ENCODE assay signal across 22 mouse cellular contexts in genomic region chr17:44479491-44479890, GRCm38 (mm10).
DNase-seq lines count a peak whose midpoint lies in the region; ATAC-seq and TF ChIP-seq lines count a peak whose summit lies in the region.
"Had no signal": no experiment of that assay in that cellular context is flagged by ENCODE, and none has a peak within 500 bp of the region (broad histone marks: within the 10 kb centered on the region; RNA-seq: fewer than 3 reads in every experiment).

No protein-coding gene starts in this region.

- WGBS in hindbrain, postnatal 0 days: 63% methylated on average over 4 of the region's 4 CpGs
- WGBS in hindbrain, embryonic 12.5 days: 79% methylated on average over 4 of the region's 4 CpGs

- no peak for TF ChIP-seq POLR2A in CH12.LX (IDR thresholded peaks at IDR 0.05; ENCODE audit: low read depth, low read length)

- no peak for ATAC-seq in hindbrain, postnatal 0 days
- no peak for ATAC-seq in hindbrain, embryonic 12.5 days (ENCODE audit: low FRiP score)
- ATAC-seq: forebrain, embryonic 14.5 days; forebrain, embryonic 16.5 days; Patski had no signal

- no peaks in the 10 kb centered on the region for H3K4me1 ChIP-seq in hindbrain, postnatal 0 days (ENCODE audit: insufficient read depth, low read length)
- H3K4me1 ChIP-seq in hindbrain, embryonic 12.5 days: no peaks in the 10 kb centered on the region; the same call in 1 of the 2 replicates
- H3K4me1 ChIP-seq in CH12.LX (ENCODE audit: control insufficient read depth in 1 of 2, insufficient read depth in 2 of 2): peaks cover 39 to 53% of the 10 kb centered on the region in 2 experiments
- H3K4me1 ChIP-seq: embryonic facial prominence, embryonic 15.5 days; forebrain, embryonic 12.5 days had no signal

- no peak for TF ChIP-seq EP300 in CH12.LX (IDR thresholded peaks at IDR 0.05; ENCODE audit: low read length)

- dilution Hi-C loops in CH12.LX (cut with MboI; ENCODE audit: extremely low pct_ligation_motif_present, extremely low pct_unique_long_range_greater_than_20kb, low sequenced_read_pairs): no loop called here

- H3K36me3 ChIP-seq in hindbrain, postnatal 0 days (ENCODE audit: insufficient read depth, low read length): no peaks in the 10 kb centered on the region
- H3K36me3 ChIP-seq in hindbrain, embryonic 12.5 days: no peaks in the 10 kb centered on the region
- no peaks in the 10 kb centered on the region for H3K36me3 ChIP-seq in CH12.LX (replicated peaks in 1 of 2; ENCODE audit: control insufficient read depth in 1 of 2, insufficient read depth in 1 of 2, low read length in 1 of 2)
- H3K36me3 ChIP-seq: embryonic facial prominence, embryonic 13.5 days; embryonic facial prominence, embryonic 15.5 days; forebrain, embryonic 10.5 days; forebrain, embryonic 12.5 days; G1E had no signal

- no peaks in the 10 kb centered on the region for H3K9me3 ChIP-seq in hindbrain, postnatal 0 days (ENCODE audit: low read length)
- H3K9me3 ChIP-seq in hindbrain, embryonic 12.5 days (replicated peaks): no peaks in the 10 kb centered on the region
- peaks cover 2% of the 10 kb centered on the region for H3K9me3 ChIP-seq in CH12.LX (replicated peaks; ENCODE audit: low read length)
- H3K9me3 ChIP-seq: embryonic facial prominence, embryonic 13.5 days; embryonic facial prominence, embryonic 15.5 days; forebrain, embryonic 10.5 days; forebrain, embryonic 12.5 days had no signal

- in situ Hi-C loops in CH12.LX (cut with MboI; ENCODE audit: low pct_ligation_motif_present, low pct_unique_long_range_greater_than_20kb, low sequenced_read_pairs): no loop called here

- no peak for TF ChIP-seq RAD21 in CH12.LX (IDR thresholded peaks at IDR 0.05; ENCODE audit: low read depth, low read length)

- no peak overlapping the region for H3K27ac ChIP-seq in hindbrain, postnatal 0 days
- no peak overlapping the region for H3K27ac ChIP-seq in hindbrain, embryonic 12.5 days
- peak overlapping the region; percentile 15; the same call in 1 of the 2 replicates for H3K27ac ChIP-seq in CH12.LX (ENCODE audit: insufficient read depth, low read depth)
- H3K27ac ChIP-seq: embryonic facial prominence, embryonic 13.5 days; embryonic facial prominence, embryonic 15.5 days; forebrain, embryonic 10.5 days; forebrain, embryonic 12.5 days had no signal

- DNase-seq in cerebellum, postnatal 14 days: peak; percentile 76 to 82
- DNase-seq in cerebellum, adult 18-20 months: no peak
- peak; percentile 11 for DNase-seq in hindbrain, postnatal 0 days (ENCODE audit: low spot score)
- peak; percentile 34 for DNase-seq in CH12.LX (ENCODE audit: extremely low read depth)
- no peak for DNase-seq in T-cell, adult 2 months (ENCODE audit: low spot score)
- DNase-seq: adrenal gland, adult 2 months; adrenal gland, postnatal 10 days; adrenal gland, postnatal 25 days; cerebellum, adult 11 months; cerebellum, adult 2 months; cerebellum, adult 9-11 months; embryo, embryonic 11 days had no signal

- no peak overlapping the region for H3K4me3 ChIP-seq in hindbrain, postnatal 0 days (ENCODE audit: low read length)
- no peak overlapping the region for H3K4me3 ChIP-seq in hindbrain, embryonic 12.5 days
- no peak overlapping the region for H3K4me3 ChIP-seq in CH12.LX (replicated peaks in 1 of 3; ENCODE audit: low read depth in 2 of 3, low read length in 2 of 3, poor library complexity in 1 of 3)
- H3K4me3 ChIP-seq: embryonic facial prominence, embryonic 13.5 days; embryonic facial prominence, embryonic 15.5 days; erythroblast, embryonic 14.5 days; forebrain, embryonic 10.5 days; forebrain, embryonic 12.5 days had no signal

- H3K27me3 ChIP-seq in hindbrain, postnatal 0 days (ENCODE audit: insufficient read depth, low read length): no peaks in the 10 kb centered on the region
- H3K27me3 ChIP-seq in hindbrain, embryonic 12.5 days: no peaks in the 10 kb centered on the region
- no peaks in the 10 kb centered on the region for H3K27me3 ChIP-seq in CH12.LX (replicated peaks)
- H3K27me3 ChIP-seq: embryonic facial prominence, embryonic 13.5 days; embryonic facial prominence, embryonic 15.5 days; forebrain, embryonic 12.5 days; Patski had no signal

- H3K4me2 ChIP-seq in hindbrain, postnatal 0 days (ENCODE audit: low read depth, low read length): no peak overlapping the region
- H3K4me2 ChIP-seq in hindbrain, embryonic 12.5 days (replicated peaks): no peak overlapping the region
- H3K4me2 ChIP-seq in CH12.LX (ENCODE audit: insufficient read depth, low read depth, poor library complexity, severe bottlenecking): peak overlapping the region; percentile 15; the same call in 1 of the 2 replicates
- H3K4me2 ChIP-seq: embryonic facial prominence, embryonic 13.5 days; embryonic facial prominence, embryonic 15.5 days; forebrain, embryonic 12.5 days had no signal

- no peak overlapping the region for H3K9ac ChIP-seq in hindbrain, postnatal 0 days (replicated peaks; ENCODE audit: low read length)
- no peak overlapping the region for H3K9ac ChIP-seq in hindbrain, embryonic 12.5 days
- H3K9ac ChIP-seq in CH12.LX (ENCODE audit: insufficient read depth, low read depth): peak overlapping the region; percentile 61
- H3K9ac ChIP-seq: embryonic facial prominence, embryonic 13.5 days; embryonic facial prominence, embryonic 15.5 days; forebrain, embryonic 12.5 days had no signal

- no peaks in the 10 kb centered on the region for H3K79me2 ChIP-seq in CH12.LX (replicated peaks; ENCODE audit: control insufficient read depth, extremely low read depth, insufficient read depth, poor library complexity, severe bottlenecking)

- no peak for TF ChIP-seq CTCF in hindbrain, postnatal 0 days (IDR thresholded peaks at IDR 0.05; ENCODE audit: low read depth)
- no peak for TF ChIP-seq CTCF in CH12.LX (conservative IDR thresholded peaks at IDR 0.05 in 1 of 2, IDR thresholded peaks at IDR 0.05 in 1 of 2; ENCODE audit: low read depth in 2 of 2, low read length in 2 of 2)

TF ChIP-seq in CH12.LX, 34 proteins besides CTCF, POLR2A, EP300 and RAD21:
- no peak for TF ChIP-seq CHD2 (IDR thresholded peaks at IDR 0.05; ENCODE audit: low read length)
- no peak for TF ChIP-seq ZC3H11A (IDR thresholded peaks at IDR 0.05; ENCODE audit: low read depth, low read length)
- TF ChIP-seq PAX5 (IDR thresholded peaks at IDR 0.05; ENCODE audit: low read length): no peak
- no peak for TF ChIP-seq MAX (IDR thresholded peaks at IDR 0.05; ENCODE audit: low read length)
- no peak for TF ChIP-seq MAZ (IDR thresholded peaks at IDR 0.05; ENCODE audit: low read depth, low read length)
TF ChIP-seq in CH12.LX: peak in this region for 0.

Comparison
In these comparisons a context has a peak if more than half of its experiments do, and no peak if none do; other contexts are left out.
1. DNase-seq: peak in cerebellum, postnatal 14 days (2 of 2), hindbrain, postnatal 0 days (single experiment) and CH12.LX (single experiment); none in cerebellum, adult 18-20 months (0 of 2) and T-cell, adult 2 months (single experiment).